Comparison of ENCODE assay signal across 8 mouse cellular contexts in genomic region chr9:65214425-65214777, GRCm38 (mm10). TPM values are rescaled to one million over a fixed set of nuclear protein-coding genes. Genes with fewer than 3 reads are reported as not detected.
DNase-seq lines count a peak whose midpoint lies in the region; ATAC-seq and TF ChIP-seq lines count a peak whose summit lies in the region.

No protein-coding gene starts in this region.

- peak overlapping the region; percentile 72 for H3K4me2 ChIP-seq in hindbrain, embryonic 15.5 days

- no peaks in the 10 kb centered on the region for H3K36me3 ChIP-seq in hindbrain, embryonic 15.5 days
- H3K36me3 ChIP-seq in small intestine, adult 2 months (ENCODE audit: control insufficient read depth, insufficient read depth, low read length), result no peaks in the 10 kb centered on the region

- H3K9me3 ChIP-seq in hindbrain, embryonic 15.5 days, result no peaks in the 10 kb centered on the region

- peak overlapping the region; percentile 86 for H3K27ac ChIP-seq in bone marrow macrophage, adult 2 months (ENCODE audit: insufficient read depth, low read depth, low read length)
- 0 out of 2 replicates have a peak overlapping the region, but pooled peaks have one; percentile 51 for H3K27ac ChIP-seq in embryonic fibroblast, embryonic 13.5 days (ENCODE audit: insufficient read depth, low read length)
- H3K27ac ChIP-seq in hindbrain, embryonic 15.5 days (replicated peaks), result peak overlapping the region; percentile 91
- H3K27ac ChIP-seq in small intestine, adult 2 months (ENCODE audit: insufficient read depth, low read depth, low read length), result peak overlapping the region; percentile 100

- no peak for ATAC-seq in hindbrain, embryonic 15.5 days (ENCODE audit: low FRiP score, low read depth)
- no peak for ATAC-seq in activated CD4-positive, CD25-positive, alpha-beta regulatory T cell, adult 4 months

- no peak for TF ChIP-seq POLR2A in bone marrow macrophage, adult 2 months (IDR thresholded peaks at IDR 0.05; ENCODE audit: borderline replicate concordance, low read depth, low read length)
- TF ChIP-seq POLR2A in embryonic fibroblast, embryonic 13.5 days (IDR thresholded peaks at IDR 0.05; ENCODE audit: low read depth, low read length), result no peak
- no peak for TF ChIP-seq POLR2A in small intestine, adult 2 months (IDR thresholded peaks at IDR 0.05; ENCODE audit: low read depth, low read length)

- H3K4me3 ChIP-seq in bone marrow macrophage, adult 2 months (ENCODE audit: insufficient read depth, low read length), result peak overlapping the region; percentile 80
- H3K4me3 ChIP-seq in embryonic fibroblast, embryonic 13.5 days (ENCODE audit: insufficient read depth, low read length), result peak overlapping the region; percentile 60
- H3K4me3 ChIP-seq in hindbrain, embryonic 15.5 days, result peak overlapping the region; percentile 64
- H3K4me3 ChIP-seq in small intestine, adult 2 months (ENCODE audit: low read depth, low read length), result peak overlapping the region; percentile 84

- WGBS in hindbrain, embryonic 15.5 days, result 17% methylated on average over 10 of the region's 10 CpGs
- WGBS in small intestine, adult 2 months, result 9% methylated on average over 10 of the region's 10 CpGs

- H3K27me3 ChIP-seq in hindbrain, embryonic 15.5 days, result no peaks in the 10 kb centered on the region
- H3K27me3 ChIP-seq in small intestine, adult 2 months (ENCODE audit: control insufficient read depth, insufficient read depth, low read length), result no peaks in the 10 kb centered on the region

- H3K4me1 ChIP-seq in bone marrow macrophage, adult 2 months (ENCODE audit: control insufficient read depth, insufficient read depth, low read length), result peaks cover 7% of the 10 kb centered on the region
- H3K4me1 ChIP-seq in embryonic fibroblast, embryonic 13.5 days (ENCODE audit: control insufficient read depth, insufficient read depth, low read length), result no peaks in the 10 kb centered on the region
- peaks cover 18% of the 10 kb centered on the region for H3K4me1 ChIP-seq in hindbrain, embryonic 15.5 days (replicated peaks)
- peaks cover 23% of the 10 kb centered on the region; the same call in 1 of the 2 replicates for H3K4me1 ChIP-seq in small intestine, adult 2 months (ENCODE audit: control insufficient read depth, insufficient read depth, insufficient read length, low read length)

- peak overlapping the region; percentile 78; the same call in 1 of the 2 replicates for H3K9ac ChIP-seq in hindbrain, embryonic 15.5 days

- no peak for TF ChIP-seq CTCF in bone marrow macrophage, adult 2 months (IDR thresholded peaks at IDR 0.05; ENCODE audit: low read depth, low read length)
- no peak for TF ChIP-seq CTCF in embryonic fibroblast, embryonic 13.5 days (IDR thresholded peaks at IDR 0.05; ENCODE audit: borderline replicate concordance, insufficient read depth, low read length)
- no peak for TF ChIP-seq CTCF in small intestine, adult 2 months (IDR thresholded peaks at IDR 0.05; ENCODE audit: extremely low read depth, insufficient read length, insufficient replicate concordance, low read depth, low read length)

- peak; percentile 58 to 75 for DNase-seq in lung, adult 18-20 months
- no peak for DNase-seq in cerebellum, postnatal 25 days
- DNase-seq in c-Kit-positive CD71-positive TER-119-positive erythroid progenitor cells, embryonic 14.5 days (ENCODE audit: low spot score), result no peak

RNA-seq across cellular contexts. Expression of gene Parp16, which starts 19.2 kb away (rescaled TPM):
- 2.9 TPM in 2 replicates for polyA plus RNA-seq in bone marrow macrophage, adult 2 months (2012; ENCODE audit: insufficient read depth, insufficient read length, missing spikeins)
- polyA plus RNA-seq in embryonic fibroblast, embryonic 13.5 days (2011; ENCODE audit: insufficient read length, low read depth, missing spikeins), result 1.5 and 2.7 TPM in 2 replicates
- polyA plus RNA-seq in hindbrain, embryonic 15.5 days (2015; fragmentation: Nextera tagmentation; extraction: Ambion mirVana), result 6.7 and 8.1 TPM in 2 replicates
- 10.0 and 16.3 TPM in 2 replicates for polyA plus RNA-seq in small intestine, adult 2 months (2012; rRNA removed)
- polyA plus RNA-seq in activated CD4-positive, CD25-positive, alpha-beta regulatory T cell, adult 4 months (2017; shearing (Covaris generic)), result 1 to 10 TPM; 5.7 to 6.6 TPM

RNA-seq across cellular contexts. Expression of gene Cilp, which starts 50.6 kb away (rescaled TPM):
- polyA plus RNA-seq in bone marrow macrophage, adult 2 months (2012; ENCODE audit: insufficient read depth, insufficient read length, missing spikeins), result not detected in 2 replicates
- not detected in 2 replicates for polyA plus RNA-seq in embryonic fibroblast, embryonic 13.5 days (2011; ENCODE audit: insufficient read length, low read depth, missing spikeins)
- polyA plus RNA-seq in hindbrain, embryonic 15.5 days (2015; fragmentation: Nextera tagmentation; extraction: Ambion mirVana), result 0.20 and 0.48 TPM in 2 replicates
- polyA plus RNA-seq in small intestine, adult 2 months (2012; rRNA removed), result 1.4 and 1.7 TPM in 2 replicates
- polyA plus RNA-seq in activated CD4-positive, CD25-positive, alpha-beta regulatory T cell, adult 4 months (2017; shearing (Covaris generic)), result not detected

Comparison
In these comparisons a context has a peak if more than half of its experiments do, and no peak if none do; other contexts are left out.
1. DNase-seq: peak in lung, adult 18-20 months (2 of 2); none in cerebellum, postnatal 25 days (0 of 2) and c-Kit-positive CD71-positive TER-119-positive erythroid progenitor cells, embryonic 14.5 days (single experiment).
2. Peak in every context shown above with its lines, with median percentiles within 50 percentile points of each other: H3K27ac ChIP-seq and H3K4me3 ChIP-seq.